Mouse (Mus musculus) thymus, postnatal 4 days (tissue): ENCODE results near the gene Psd.
A peak's percentile ranks its signal among the peaks of the same experiment; 100 is the strongest.

Experiments used
- DNase-seq: peaks from one replicate; pipeline ENCODE4 v3.0.0; 2021

The Psd gene

DNA sequence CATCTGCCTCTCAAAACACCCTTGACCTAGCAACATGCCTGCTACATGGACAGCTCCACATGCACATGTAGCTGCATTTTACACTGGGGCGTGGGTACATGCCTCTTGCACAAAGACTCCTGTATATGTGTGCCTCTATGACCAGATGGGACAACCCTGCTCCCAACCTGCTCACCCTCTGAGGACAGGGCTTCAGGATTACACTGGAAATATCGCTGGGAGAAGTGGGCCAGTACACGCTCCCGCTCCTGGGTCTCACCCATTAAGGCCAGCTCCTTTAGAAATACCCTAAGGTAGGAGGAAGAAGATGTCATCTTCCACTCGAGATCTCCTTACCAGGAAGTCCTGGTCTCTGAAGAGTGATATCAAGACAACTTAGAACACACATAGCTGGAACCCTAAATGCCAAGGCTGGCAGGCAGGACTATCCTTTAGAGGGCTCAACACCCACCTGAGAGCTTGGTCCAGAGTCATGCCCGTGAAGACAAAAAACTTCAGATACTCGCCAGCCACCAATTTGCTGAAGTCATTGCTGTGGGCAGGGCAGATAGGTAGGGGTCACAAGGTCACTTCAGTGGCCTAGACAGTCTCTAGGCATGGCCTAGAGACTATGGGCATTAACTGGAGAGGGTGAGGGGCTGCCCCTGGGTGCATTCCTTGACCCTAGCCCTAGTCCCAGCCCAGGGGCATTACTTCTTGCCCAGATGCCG, 6.7 kb downstream of the Psd start:
- peak; percentile 4 for DNase-seq

DNA sequence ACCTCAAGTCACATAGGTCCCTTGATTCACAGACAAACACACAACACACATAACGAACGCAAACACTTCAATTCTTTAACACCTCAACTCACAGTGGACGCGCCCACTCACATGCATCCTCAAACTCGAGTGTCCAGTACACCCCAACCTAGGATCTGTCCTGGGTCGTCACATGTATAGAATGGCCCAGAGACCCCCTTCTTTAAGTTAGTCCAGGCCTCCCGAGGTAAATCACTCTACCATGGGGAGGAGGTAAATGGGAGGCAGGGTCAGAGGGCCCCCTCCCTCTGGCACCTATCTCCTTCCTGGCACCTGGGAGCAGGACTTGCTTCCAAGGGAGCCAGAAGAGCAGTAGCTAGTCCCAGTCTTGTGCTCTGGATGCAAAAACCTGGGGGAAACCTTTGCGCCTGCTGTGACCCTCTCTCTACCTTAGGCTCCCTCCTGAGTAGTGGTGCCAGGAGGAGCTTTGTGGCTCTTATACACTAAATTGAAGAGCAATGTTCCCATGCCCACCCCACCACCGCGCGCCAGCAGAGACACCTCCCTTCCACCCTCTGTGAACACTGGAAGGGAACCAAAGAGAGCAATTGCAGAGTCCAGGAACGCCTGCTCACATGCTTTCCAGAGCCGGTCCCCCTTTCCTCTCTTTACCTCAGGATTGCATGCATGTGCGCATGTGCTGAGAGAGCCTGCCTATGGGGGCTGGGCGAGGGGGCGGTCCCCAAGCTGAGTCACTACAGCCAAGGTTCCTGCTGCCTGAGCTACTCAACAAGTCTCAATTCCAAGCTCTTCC, 8.2 kb downstream of the Psd start:
- DNase-seq = peak; percentile 56

DNA sequence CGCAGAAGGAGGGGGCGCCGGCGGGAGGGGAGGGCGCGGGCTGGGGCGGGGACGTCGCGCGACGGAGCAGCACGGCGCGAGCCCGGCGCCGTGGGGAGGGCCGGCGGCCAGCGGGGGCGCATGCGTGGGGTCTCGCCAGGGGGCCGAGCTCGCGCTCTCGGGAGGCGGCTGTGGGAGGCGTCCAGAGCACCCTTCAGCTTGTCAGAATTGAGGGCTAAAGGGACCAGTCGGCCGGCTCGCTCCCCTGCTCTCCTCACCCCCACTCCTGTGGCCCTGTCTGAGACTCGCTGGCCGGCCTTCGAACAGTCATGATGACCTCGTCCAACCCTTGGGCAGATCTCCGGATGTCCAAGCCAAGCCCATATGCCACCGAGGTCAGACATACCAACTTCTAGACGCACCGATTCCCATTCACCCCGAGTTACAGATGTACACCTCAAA, 8.9 kb downstream of the Psd start:
- DNase-seq = peak; percentile 31

DNA sequence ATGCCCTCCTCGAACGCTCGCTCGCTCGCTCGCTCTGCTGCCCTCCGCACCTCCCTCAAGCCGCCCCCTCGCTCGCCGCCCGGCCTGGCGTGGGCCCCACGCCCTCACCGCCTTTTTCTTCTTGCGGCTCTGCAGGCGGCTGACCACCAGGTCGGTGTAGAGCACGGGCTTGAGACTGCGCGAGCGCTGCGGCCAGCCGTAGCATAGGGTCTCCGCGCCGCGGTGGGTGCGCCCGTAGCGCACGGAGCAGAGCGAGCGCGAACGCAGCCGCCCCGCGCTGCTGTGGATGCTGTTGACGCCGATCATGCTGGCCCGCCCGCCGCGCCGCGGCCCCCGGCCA, 9.4 kb downstream of the Psd start:
- DNase-seq = peak; percentile 18

DNA sequence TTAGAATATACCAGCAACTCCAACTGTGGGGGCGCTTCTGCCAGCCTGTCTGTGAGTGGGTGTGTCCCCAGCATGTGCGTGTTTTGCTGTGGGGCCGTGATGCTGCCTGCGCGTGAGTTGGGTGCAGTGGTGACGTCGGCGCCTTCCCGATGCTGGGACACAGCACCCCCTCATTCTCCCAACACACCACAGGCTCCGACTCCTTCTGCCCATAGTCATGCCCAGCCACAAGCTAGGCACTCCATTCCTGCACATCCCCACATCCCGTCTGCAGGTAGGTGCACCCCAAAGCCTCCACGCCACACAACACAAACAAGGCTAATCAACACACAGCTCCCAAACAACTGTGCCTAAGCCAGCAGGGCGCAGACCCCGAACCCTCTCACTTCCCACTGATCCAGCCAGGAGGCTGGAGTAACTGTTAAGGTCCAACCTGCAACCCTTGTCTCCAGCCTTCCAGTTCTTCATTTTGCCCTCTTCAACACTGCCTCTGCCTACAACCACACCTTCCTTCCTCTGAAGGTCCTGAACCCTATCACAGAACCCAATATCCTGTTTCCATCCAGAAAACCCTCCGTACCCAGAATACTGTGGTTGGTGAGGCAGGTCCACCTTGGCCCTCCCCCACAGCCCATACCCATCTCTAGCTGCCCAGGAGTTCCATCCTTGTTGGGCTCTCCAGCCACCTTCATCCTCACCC, 10.0 kb downstream of the Psd start:
- DNase-seq = peak; percentile 13

DNA sequence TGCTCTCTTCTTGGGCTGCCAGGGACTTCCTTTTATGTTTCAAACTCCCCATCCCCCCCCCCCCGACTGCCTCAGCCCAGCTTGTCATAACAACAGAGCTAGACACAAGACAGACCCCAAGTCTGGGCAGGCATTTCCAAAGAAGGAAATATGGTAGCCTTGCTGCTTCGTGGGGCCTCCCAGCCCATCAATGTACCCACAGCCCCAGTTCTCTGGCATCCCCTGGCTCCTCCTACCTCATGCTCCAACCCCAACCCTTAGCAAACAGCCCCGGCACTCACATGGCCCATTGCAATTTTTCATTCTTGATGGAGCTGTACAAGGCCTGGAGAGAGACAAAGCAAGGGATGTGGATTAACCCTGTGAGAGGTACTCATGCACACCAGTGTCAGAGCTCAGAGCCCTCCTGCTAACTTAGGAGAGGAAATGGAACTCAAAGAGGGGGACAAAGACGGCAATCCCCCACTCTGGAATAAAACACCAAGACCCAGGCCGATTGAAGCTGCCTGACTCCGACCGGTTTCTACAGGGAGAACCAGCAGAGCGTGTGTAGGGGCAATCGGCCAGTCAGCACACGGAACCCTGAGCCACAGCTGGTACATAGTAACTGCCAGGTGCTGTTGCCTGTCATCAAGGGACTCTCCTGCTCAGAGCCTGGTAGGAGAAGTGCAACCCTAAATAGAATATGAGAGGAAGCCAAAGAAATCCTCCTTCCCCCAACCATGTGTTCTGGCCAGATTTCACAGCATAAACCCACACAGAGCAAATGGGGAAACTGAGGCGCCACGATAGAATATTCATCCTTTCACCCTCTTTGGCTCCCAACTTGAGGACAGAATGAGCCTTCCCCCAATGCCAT, 11.0 kb downstream of the Psd start:
- no peak for DNase-seq

DNA sequence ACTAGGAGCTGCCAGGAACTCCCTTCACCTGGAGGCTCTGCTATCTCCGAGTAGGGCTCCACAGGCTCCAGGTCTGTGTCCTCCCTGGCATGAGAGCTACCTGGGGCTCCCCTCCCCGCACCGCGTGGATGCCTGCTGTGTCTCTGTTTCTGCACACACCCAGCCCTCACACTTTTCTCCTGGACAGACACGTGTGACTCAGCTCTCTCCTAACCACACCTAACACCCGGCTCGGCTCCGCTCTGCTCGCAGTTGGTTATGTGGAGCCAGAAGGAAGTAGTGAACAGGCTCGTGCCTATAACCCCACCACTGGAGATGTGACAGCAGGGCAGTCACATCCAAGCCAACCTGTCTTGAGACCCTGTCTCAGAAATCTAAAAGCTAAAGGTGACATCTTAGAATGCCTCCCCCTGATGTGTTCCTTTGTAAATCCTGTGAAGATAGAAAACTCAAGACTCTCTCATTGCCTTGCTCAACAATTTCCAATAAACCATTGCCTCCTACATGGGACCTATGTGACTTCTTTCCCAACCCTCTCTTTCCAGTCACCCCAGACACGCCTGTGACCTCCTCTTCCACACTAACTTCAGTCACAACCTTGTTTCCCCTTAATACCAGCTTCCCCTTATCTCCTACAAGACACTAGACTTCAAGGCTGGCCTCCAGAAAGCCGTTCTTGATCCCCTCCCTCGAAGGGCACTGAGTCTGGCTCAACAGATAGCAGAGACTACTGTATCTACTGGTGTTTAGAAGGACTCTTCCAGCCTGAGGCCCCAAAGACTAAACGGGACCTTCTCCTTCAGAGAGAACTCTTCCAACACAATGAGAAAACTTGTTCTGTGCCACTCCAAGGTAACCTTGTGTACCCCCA, 11.8 kb downstream of the Psd start:
- peak; percentile 16 for DNase-seq

DNA sequence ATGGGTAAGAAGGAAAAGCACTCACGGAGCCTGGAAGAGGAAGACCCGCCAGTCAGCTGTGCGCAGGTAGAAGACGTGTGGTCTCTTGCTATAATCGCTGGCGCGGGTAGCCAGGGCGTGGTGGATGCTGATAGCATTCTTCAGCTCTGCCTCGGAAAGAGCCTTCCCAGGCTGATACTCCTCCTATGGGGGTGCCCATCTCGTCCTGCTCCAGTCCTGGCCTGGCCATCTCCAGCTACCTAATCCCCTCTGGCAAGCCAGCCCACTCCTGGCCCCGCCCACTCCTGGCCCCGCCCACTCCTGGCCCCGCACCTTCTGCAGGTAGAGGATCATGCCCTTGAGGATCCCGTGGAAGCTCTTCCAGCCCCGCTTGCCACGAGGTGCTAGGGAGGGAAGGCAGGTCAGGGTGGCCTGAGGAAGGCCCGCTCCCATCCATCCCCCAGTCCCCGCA, 12.8 kb downstream of the Psd start:
- DNase-seq = peak; percentile 54

DNA sequence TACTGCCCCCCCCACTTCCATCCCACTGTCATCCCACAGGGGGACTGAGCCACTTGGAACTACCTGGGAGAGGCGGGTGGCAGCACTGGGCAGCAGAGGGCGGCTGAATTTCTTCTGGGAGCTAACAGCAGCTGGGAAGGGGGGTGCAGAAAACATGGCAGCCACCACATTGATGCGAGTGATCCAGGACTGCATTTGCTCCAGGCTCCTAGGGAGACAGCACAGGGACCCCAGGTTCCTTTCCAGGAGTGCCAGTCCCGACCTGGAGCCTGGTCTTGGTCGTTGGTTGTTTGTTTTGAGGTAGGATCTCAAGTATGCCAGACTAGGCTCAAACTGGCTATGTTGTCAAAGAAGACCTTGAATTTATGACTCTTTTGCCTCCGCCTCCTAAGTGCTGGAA, 13.4 kb downstream of the Psd start:
- no peak for DNase-seq

DNA sequence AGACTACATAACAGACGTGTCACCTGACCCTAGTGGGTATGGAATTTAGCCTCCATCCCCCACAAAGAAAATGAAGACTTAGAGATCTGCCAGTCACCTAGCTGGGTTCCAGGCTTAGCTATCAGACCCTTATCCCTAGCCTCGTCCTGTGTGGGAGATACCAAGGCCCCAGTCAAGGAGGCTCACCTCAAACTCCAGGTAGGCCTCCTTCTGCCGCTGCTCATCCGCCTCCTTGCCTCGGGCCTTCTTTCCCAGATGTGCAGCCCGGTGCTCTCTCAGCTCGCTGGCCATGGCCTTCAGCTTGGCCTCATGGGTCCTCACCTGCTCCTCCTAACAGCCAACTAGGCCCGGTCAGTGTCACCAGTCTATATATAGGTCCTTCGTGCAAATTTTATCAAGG, 13.8 kb downstream of the Psd start:
- DNase-seq = no peak

DNA sequence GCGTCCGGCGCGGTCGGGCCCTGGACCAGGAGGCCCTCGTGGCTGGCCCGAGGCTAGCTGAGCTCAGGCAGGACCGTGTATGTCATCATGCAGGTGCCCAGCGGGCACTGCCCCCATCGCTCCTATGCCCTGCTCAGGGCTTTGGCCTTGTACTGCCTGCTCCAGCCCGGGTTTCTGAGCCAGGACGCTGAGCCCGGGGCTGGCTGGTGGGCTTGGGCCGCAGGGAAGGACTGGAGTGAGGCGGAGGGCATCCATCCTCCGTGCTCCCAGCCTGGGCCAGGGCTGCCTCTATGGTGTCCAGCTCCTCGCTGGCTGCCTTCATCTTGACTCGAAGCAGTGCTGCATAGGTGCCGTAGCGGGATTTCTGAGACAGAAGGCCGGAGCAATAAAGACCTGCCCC, 14.4 kb downstream of the Psd start:
- peak; percentile 9 for DNase-seq

DNA sequence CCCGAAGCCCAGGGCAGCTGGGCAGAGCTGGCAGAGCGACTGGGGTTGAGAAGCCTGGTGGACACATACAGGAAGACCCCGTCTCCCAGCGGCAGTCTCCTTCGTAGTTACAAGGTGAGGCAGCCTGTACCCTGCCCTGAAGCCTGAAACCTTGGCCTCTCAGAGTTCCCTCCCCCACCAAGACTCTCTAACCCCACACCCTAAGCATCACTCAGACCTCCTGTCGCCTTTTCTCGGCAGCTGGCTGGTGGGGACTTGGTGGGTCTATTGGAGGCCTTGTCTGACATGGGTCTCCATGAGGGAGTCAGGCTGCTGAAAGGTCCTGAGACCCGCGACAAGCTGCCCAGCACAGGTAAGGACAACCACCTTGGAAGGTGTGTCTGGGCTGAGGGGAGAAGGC, 15.6 kb downstream of the Psd start:
- no peak for DNase-seq

DNA sequence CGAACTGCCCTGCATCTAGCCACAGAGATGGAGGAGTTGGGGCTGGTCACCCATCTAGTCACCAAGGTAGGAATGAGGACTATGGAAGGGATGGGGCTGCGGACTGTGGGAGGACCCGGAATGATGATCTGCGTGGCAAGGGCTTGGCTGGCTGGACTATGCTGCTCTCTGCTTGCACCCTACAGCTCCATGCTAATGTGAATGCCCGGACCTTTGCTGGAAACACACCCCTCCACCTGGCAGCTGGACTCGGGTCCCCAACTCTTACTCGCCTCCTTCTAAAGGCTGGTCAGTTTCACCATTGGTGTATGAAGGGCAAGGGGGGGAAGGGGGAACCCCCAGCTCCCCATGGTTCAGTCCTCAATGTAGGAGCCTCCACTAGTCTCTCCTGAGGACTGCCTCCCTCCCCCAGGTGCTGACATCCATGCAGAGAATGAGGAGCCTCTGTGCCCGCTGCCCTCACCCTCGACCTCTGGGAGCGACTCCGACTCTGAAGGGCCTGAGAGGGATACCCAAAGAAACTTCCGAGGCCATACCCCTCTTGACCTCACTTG, 16.6 kb downstream of the Psd start:
- DNase-seq = peak; percentile 7

DNA sequence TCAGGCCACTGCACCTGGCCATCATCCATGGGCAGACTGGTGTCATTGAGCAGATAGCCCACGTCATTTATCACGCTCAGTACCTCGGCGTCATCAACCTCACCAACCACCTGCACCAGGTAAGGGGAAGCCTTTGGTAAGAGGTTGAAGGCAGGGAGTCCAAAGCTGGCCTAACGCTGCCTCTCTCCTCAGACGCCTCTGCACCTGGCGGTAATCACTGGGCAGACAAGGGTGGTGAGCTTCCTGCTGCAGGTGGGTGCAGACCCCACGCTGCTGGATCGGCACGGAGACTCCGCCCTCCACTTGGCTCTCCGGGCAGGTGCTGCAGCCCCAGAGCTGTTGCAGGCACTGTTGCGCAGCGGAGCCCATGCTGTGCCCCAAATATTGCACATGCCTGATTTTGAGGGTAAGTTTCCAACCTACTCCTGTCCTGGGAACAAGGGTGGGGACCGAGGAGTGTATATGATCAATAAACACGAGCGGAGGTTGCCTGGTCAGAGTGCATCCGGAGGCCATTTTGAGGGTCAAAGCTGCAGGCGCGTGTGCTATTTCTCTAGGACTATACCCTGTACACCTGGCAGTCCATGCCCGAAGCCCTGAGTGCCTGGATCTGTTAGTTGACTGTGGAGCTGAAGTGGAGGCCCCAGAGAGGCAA, 17.2 kb downstream of the Psd start:
- peak; percentile 18 for DNase-seq

DNA sequence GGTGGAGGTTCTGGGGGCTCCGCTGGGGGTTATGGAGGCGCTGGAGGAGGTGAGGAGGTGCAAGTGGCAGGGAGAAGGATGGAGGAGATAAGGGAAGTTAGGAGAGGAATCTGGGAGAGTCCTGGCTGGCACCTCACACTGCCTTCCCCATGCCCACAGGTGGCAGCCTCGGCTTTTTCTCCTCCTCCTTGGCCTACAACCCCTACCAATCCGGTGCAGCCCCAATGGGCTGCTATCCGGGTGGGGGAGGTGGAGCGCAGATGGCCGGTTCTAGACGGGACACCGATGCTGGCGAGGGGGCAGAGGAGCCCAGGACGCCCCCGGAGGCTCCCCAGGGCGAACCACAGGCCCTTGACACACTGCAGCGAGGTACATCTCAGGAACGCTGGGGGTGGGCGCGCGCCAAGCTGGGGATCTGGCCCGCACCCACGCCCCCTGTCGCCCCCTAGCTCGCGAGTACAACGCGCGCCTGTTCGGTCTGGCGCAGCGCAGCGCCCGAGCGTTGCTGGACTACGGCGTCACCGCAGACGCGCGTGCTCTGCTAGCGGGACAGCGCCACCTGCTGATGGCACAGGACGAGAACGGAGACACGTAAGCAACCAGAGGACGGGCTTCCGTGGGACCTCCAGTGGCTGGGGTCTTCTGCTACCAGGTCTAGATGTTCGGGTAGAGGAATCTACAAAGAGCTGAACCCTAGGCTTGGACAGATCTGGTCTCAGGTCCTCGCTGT, 18.1 kb downstream of the Psd start:
- DNase-seq = peak; percentile 97

DNA sequence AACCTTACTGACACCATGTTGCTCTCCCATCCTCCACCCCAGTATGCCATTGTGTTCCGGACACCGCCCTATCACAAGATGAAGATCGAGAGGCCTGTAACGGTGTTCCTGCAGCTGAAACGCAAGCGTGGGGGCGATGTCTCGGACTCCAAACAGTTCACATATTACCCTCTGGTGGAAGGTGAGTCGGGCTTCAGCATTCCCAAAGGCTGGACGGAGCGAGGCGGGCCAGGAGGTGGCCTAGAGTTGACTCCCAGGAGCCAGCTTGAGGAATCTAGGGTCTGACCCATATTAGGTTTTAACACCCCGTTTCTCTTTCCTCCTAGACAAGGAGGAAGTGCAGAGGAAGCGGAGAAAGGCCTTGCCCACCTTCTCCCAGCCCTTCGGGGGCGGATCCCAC, 18.7 kb downstream of the Psd start:
- peak; percentile 19 for DNase-seq

DNA sequence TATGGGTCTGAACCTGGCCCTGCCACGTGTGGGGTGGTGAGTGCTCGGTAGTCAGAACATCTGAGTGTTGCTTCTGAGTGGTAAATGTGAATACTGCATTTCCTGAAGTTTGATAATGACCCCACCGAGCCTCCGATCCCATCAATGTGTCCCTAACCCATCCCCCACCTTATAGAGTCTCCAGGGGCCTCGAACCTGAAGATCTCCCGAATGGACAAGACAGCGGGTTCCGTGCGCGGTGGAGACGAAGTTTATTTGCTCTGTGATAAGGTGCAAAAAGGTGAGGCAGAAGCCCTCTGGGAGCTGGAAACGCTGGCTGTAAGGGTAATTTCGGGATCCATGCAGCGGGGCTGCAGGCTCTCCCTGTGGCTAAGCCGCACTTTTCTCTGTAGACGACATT, 19.2 kb downstream of the Psd start:
- peak; percentile 8 for DNase-seq

DNA sequence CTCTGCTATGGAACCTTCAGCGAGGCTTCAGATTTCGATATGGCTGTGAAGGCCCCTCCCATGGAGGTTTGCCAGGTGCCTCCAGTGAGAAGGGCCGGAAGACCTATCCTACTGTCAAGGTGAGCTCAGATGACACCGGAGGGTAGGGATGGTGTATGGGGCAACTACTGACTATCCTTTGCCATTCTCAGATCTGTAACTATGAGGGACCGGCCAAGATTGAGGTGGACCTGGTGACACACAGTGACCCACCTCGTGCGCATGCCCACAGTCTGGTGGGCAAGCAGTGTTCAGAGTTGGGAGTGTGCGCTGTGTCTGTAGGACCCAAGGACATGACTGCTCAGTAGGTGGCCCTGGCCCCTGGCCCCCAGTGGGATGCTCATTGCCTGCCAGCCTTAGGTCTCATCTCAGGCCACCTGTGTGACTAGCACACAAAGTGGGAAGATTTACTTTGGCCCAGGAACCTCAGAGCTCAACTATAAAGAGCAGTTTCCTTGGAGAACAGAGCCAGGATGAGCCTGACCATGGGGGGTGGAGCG, 20.1 kb downstream of the Psd start:
- peak; percentile 8 for DNase-seq

DNA sequence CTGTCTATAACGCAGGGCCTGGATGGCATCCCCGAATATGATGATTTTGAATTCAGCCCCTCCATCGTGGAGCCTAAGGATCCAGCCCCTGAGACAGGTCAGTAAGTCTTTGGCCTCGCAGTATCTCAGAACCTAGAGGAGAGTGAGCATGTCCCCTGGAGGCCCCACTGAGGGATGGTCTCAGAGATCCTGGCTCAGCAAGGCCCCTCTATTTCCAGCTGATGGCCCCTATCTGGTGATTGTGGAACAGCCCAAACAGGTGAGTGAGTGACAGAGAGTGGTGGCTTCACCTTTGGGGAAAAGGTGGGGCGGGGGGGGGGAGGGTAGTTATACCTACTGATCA, 20.7 kb downstream of the Psd start:
- no peak for DNase-seq
